Mouse (Mus musculus): Measurements from ENCODE around the gene Dmap1. TPM values are rescaled to one million over a fixed set of nuclear protein-coding genes. Genes with fewer than 3 reads are reported as not detected.

Gene Dmap1
- total and polyA plus RNA-seq, 3 experiments: 28.8 to 42.5 (median 29.9) TPM

DNA sequence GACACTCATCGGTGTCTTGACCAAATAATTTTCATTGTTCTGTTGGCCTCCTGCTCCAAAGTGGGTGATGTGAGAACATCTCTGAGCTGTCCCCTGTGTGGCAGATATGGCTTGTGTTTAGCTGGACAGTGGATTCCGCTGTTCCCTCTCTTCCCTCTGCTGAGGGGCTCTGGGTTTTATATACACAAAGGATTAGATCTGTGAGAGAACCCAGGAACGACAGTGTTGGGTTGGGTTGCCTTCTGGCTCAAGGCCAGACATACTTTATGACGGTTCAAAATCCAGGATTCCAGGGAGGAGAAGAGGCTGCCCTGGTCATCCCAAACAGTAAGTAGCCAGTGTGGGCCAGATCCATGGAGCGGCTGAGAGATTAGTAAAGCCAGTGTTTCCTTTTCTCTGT lies 48.5 kb downstream of the Dmap1 start:
- H3K27me3 ChIP-seq (ENCODE audit: insufficient read depth, low read length): no peaks in the 10 kb centered on the region
- H3K9me3 ChIP-seq (replicated peaks): no peaks in the 10 kb centered on the region
- ATAC-seq (ENCODE audit: extremely low read depth, insufficient number of reproducible peaks, low FRiP score, poor library complexity, severe bottlenecking) (no peak), DNase-seq (ENCODE audit: low spot score) (no peak)
- TF ChIP-seq POLR2AphosphoS5 (IDR thresholded peaks at IDR 0.05; ENCODE audit: insufficient replicate concordance, low read depth, low read length) (no peak), TAL1 (conservative IDR thresholded peaks at IDR 0.05; ENCODE audit: low read depth, low read length) (no peak), GATA2 (IDR thresholded peaks at IDR 0.05; ENCODE audit: borderline replicate concordance, low read depth, low read length) (no peak), GATA1 (IDR thresholded peaks at IDR 0.05; ENCODE audit: borderline replicate concordance, low read length) (no peak), CTCF (IDR thresholded peaks at IDR 0.05; ENCODE audit: low read depth, low read length) (no peak)
- H3K4me3 ChIP-seq (ENCODE audit: low read depth, low read length): no peak overlapping the region
- H3K4me1 ChIP-seq (ENCODE audit: insufficient read depth, low read depth, low read length): peaks cover 15% of the 10 kb centered on the region
- peaks cover 74% of the 10 kb centered on the region for H3K36me3 ChIP-seq (replicated peaks)

GRCm38 (mm10) chr4:117630053-117630670 lies 51.9 kb downstream of the Dmap1 start:
- Histone ChIP-seq H3K4me1 (ENCODE audit: insufficient read depth, low read depth, low read length) (peaks cover 14% of the 10 kb centered on the region), H3K27me3 (ENCODE audit: insufficient read depth, low read length) (no peaks in the 10 kb centered on the region), H3K4me3 (ENCODE audit: low read depth, low read length) (no peak overlapping the region), H3K36me3 (replicated peaks) (peaks cover 81% of the 10 kb centered on the region), H3K9me3 (replicated peaks) (no peaks in the 10 kb centered on the region)
- DNase-seq (ENCODE audit: low spot score) (no peak), ATAC-seq (ENCODE audit: extremely low read depth, insufficient number of reproducible peaks, low FRiP score, poor library complexity, severe bottlenecking) (no peak)
- no peak for TF ChIP-seq TAL1 (conservative IDR thresholded peaks at IDR 0.05; ENCODE audit: low read depth, low read length)
- no peak for TF ChIP-seq GATA1 (IDR thresholded peaks at IDR 0.05; ENCODE audit: borderline replicate concordance, low read length)

DNA sequence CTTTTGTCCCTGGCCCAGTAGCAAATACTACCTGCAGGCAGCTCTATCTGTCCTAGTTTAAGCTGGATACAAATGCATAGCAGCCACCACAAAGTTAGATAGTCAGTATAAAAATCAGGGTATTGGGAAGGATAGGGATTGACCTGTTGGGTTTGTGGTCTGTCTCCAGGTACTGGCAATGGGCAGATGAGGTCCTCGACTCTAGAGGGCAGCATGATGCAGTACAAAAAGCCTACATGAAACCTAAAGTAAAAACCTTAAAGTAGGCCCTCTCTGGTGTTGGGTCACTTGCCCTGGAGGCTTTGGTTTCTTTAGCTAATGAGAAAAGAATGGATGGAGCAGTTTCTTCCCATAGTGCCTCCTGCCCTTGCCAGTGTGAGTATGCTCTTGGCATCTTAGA lies 53.6 kb downstream of the Dmap1 start:
- DNase-seq (ENCODE audit: low spot score) (no peak), ATAC-seq (ENCODE audit: extremely low read depth, insufficient number of reproducible peaks, low FRiP score, poor library complexity, severe bottlenecking) (no peak)
- Histone ChIP-seq H3K4me1 (ENCODE audit: insufficient read depth, low read depth, low read length) (no peaks in the 10 kb centered on the region), H3K27me3 (ENCODE audit: insufficient read depth, low read length) (no peaks in the 10 kb centered on the region), H3K9me3 (replicated peaks) (no peaks in the 10 kb centered on the region), H3K4me3 (ENCODE audit: low read depth, low read length) (no peak overlapping the region), H3K36me3 (replicated peaks) (peaks cover 77% of the 10 kb centered on the region)
- TF ChIP-seq GATA2 (IDR thresholded peaks at IDR 0.05; ENCODE audit: borderline replicate concordance, low read depth, low read length): no peak
- TF ChIP-seq TAL1 (conservative IDR thresholded peaks at IDR 0.05; ENCODE audit: low read depth, low read length): no peak
- TF ChIP-seq GATA1 (IDR thresholded peaks at IDR 0.05; ENCODE audit: borderline replicate concordance, low read length): no peak
- TF ChIP-seq CTCF (IDR thresholded peaks at IDR 0.05; ENCODE audit: low read depth, low read length): no peak
- TF ChIP-seq POLR2AphosphoS5 (IDR thresholded peaks at IDR 0.05; ENCODE audit: insufficient replicate concordance, low read depth, low read length): no peak

Other genes starting within 250 kb of the Dmap1 start
- gene Rnf220, start 185.2 kb downstream of the Dmap1 start, total RNA-seq (2014; fragmentation: Nextera tagmentation): 73.8 and 87.7 TPM in 2 replicates
- gene Rnf220, start 185.2 kb downstream of the Dmap1 start, total RNA-seq (2017): 83.8 and 88.7 TPM in 2 replicates
- 109 and 113 TPM in 2 replicates for gene Rnf220, start 185.2 kb downstream of the Dmap1 start, polyA plus RNA-seq (2012)
- gene Eri3, start 131.9 kb downstream of the Dmap1 start, total RNA-seq (2014; fragmentation: Nextera tagmentation): 41.9 and 54.3 TPM in 2 replicates
- gene Eri3, start 131.9 kb downstream of the Dmap1 start, total RNA-seq (2017): 20.7 and 29.7 TPM in 2 replicates
- 151 and 192 TPM in 2 replicates for gene Eri3, start 131.9 kb downstream of the Dmap1 start, polyA plus RNA-seq (2012)
- gene Gm12845, start 42.1 kb upstream of the Dmap1 start, total RNA-seq (2014; fragmentation: Nextera tagmentation): not detected in 2 replicates
- 0.11 TPM in 1 of 2 replicates, not detected in the other for gene Gm12845, start 42.1 kb upstream of the Dmap1 start, total RNA-seq (2017)
- not detected in 2 replicates for gene Gm12845, start 42.1 kb upstream of the Dmap1 start, polyA plus RNA-seq (2012)
- not detected in 2 replicates for gene Klf17, start 83.4 kb upstream of the Dmap1 start, total RNA-seq (2014; fragmentation: Nextera tagmentation)
- gene Klf17, start 83.4 kb upstream of the Dmap1 start, total RNA-seq (2017): 0.12 TPM in 1 of 2 replicates, not detected in the other
- not detected in 2 replicates for gene Klf17, start 83.4 kb upstream of the Dmap1 start, polyA plus RNA-seq (2012)
- gene Slc6a9, start 152.2 kb upstream of the Dmap1 start, total RNA-seq (2014; fragmentation: Nextera tagmentation): 3.3 and 34.8 TPM in 2 replicates
- gene Slc6a9, start 152.2 kb upstream of the Dmap1 start, total RNA-seq (2017): 0.70 and 1.3 TPM in 2 replicates
- gene Slc6a9, start 152.2 kb upstream of the Dmap1 start, polyA plus RNA-seq (2012): 4.4 and 4.6 TPM in 2 replicates
- not detected in 2 replicates for gene Ccdc24, start 190.3 kb upstream of the Dmap1 start, total RNA-seq (2014; fragmentation: Nextera tagmentation)
- 0.52 TPM in 1 of 2 replicates, not detected in the other for gene Ccdc24, start 190.3 kb upstream of the Dmap1 start, total RNA-seq (2017)
- not detected in 2 replicates for gene Ccdc24, start 190.3 kb upstream of the Dmap1 start, polyA plus RNA-seq (2012)
- not detected in 2 replicates for gene B4galt2, start 201.2 kb upstream of the Dmap1 start, total RNA-seq (2014; fragmentation: Nextera tagmentation)
- 0.06 and 0.33 TPM in 2 replicates for gene B4galt2, start 201.2 kb upstream of the Dmap1 start, total RNA-seq (2017)
- 0.11 and 0.63 TPM in 2 replicates for gene B4galt2, start 201.2 kb upstream of the Dmap1 start, polyA plus RNA-seq (2012)
- 247 and 294 TPM in 2 replicates for gene Atp6v0b, start 205.1 kb upstream of the Dmap1 start, total RNA-seq (2014; fragmentation: Nextera tagmentation)
- 219 and 225 TPM in 2 replicates for gene Atp6v0b, start 205.1 kb upstream of the Dmap1 start, total RNA-seq (2017)
- gene Atp6v0b, start 205.1 kb upstream of the Dmap1 start, polyA plus RNA-seq (2012): 181 and 297 TPM in 2 replicates
- gene Dph2, start 209.8 kb upstream of the Dmap1 start, total RNA-seq (2014; fragmentation: Nextera tagmentation): 8.4 and 10.0 TPM in 2 replicates
- 11.3 and 12.4 TPM in 2 replicates for gene Dph2, start 209.8 kb upstream of the Dmap1 start, total RNA-seq (2017)
- gene Dph2, start 209.8 kb upstream of the Dmap1 start, polyA plus RNA-seq (2012): 18.8 and 19.4 TPM in 2 replicates
- gene Ipo13, start 232.7 kb upstream of the Dmap1 start, total RNA-seq (2014; fragmentation: Nextera tagmentation): 17.9 and 25.1 TPM in 2 replicates
- 7.5 and 8.9 TPM in 2 replicates for gene Ipo13, start 232.7 kb upstream of the Dmap1 start, total RNA-seq (2017)
- 14.3 and 18.8 TPM in 2 replicates for gene Ipo13, start 232.7 kb upstream of the Dmap1 start, polyA plus RNA-seq (2012)
- gene Artn, start 247.5 kb upstream of the Dmap1 start, total RNA-seq (2014; fragmentation: Nextera tagmentation): not detected in 2 replicates
- gene Artn, start 247.5 kb upstream of the Dmap1 start, total RNA-seq (2017): 0.11 TPM in 1 of 2 replicates, not detected in the other
- gene Artn, start 247.5 kb upstream of the Dmap1 start, polyA plus RNA-seq (2012): not detected in 2 replicates

Data from G1E (cell line).